Mouse (Mus musculus) myocyte (in vitro differentiated cells): ENCODE results near the gene Bola3.

Source experiments
- CEBPB ChIP-seq: IDR thresholded peaks from 2 replicates; pipeline ENCODE4 v1.6.1; 2011; ENCODE audit warnings: mild to moderate bottlenecking, moderate library complexity; ENCODE audit not compliant: poor library complexity, insufficient read depth, severe bottlenecking
- MAX ChIP-seq: IDR thresholded peaks from one replicate; pipeline ENCODE4 v1.6.1; 2011; ENCODE audit warnings: low read depth, mild to moderate bottlenecking, control low read depth
- POLR2A ChIP-seq: IDR thresholded peaks from one replicate; pipeline ENCODE4 v1.6.1; 2011; ENCODE audit warnings: low read depth, mild to moderate bottlenecking, control low read depth, moderate library complexity; ENCODE audit not compliant: insufficient read length
- TCF12 ChIP-seq: IDR thresholded peaks from one replicate; pipeline ENCODE4 v1.6.1; 2011; ENCODE audit warnings: mild to moderate bottlenecking, control low read depth; ENCODE audit not compliant: poor library complexity, insufficient read depth, severe bottlenecking
- USF1 ChIP-seq: IDR thresholded peaks from one replicate; pipeline ENCODE4 v1.6.1; 2011; ENCODE audit warnings: low read depth, mild to moderate bottlenecking, control low read depth, moderate library complexity

- TF ChIP-seq MAX = no peak
- no peak for TF ChIP-seq TCF12
- no peak for TF ChIP-seq POLR2A
- no peak for TF ChIP-seq USF1
- TF ChIP-seq CEBPB = no peak
These were observed 26.2 kb upstream of the Bola3 start for GRCm38 (mm10) chr6:83322794-83323193.
